Mouse (Mus musculus) C2C12 (cell line): ENCODE data around the gene Atp13a4.

Source experiments
- MAX ChIP-seq: IDR thresholded peaks from one replicate; pipeline ENCODE4 v1.6.1; 2011; ENCODE audit warnings: mild to moderate bottlenecking, control low read depth
- USF1 ChIP-seq: IDR thresholded peaks from one replicate; pipeline ENCODE4 v1.6.1; 2011; ENCODE audit warnings: low read depth, mild to moderate bottlenecking, control low read depth, moderate library complexity

DNA sequence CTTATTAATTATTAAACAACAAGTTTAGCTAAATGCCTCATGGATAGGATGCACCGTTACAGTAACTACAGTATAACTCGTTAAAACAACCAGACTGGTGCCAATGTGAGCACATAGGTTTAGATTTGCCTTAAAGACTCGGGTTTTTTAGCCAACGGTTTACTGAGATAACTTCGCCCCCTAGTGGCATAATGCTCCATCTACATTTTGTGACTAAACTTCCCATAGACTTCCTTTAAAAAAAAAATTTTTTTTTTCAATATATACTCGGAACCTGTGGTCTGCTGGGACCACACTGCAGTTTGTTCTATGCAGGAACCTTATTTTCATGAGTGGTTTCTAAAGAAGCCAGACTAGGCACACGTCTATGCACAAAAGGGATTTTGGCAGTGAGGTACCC, 16.2 kb upstream of the Atp13a4 start:
- TF ChIP-seq MAX (no peak), USF1 (no peak)
